ENCODE assay signal across 15 mouse cellular contexts in genomic region chr6:143327788-143328187, GRCm38 (mm10).
DNase-seq lines count a peak whose midpoint lies in the region; ATAC-seq and TF ChIP-seq lines count a peak whose summit lies in the region.
"Had no signal": no experiment of that assay in that cellular context is flagged by ENCODE, and none has a peak within 500 bp of the region (broad histone marks: within the 10 kb centered on the region; RNA-seq: fewer than 3 reads in every experiment).

No protein-coding gene starts in this region.

- no peak for DNase-seq in testis, postnatal 10 days (ENCODE audit: low spot score)
- peak; percentile 55 for DNase-seq in R1 (ENCODE audit: low read depth, low spot score)
- DNase-seq in splenic B cell, adult 2 months (ENCODE audit: low read depth, low spot score), result peak; percentile 10
- DNase-seq in embryo, embryonic 9.5 days (ENCODE audit: extremely low spot score), result no peak
- DNase-seq in cerebellum, adult 11-12 months, result no peak
- DNase-seq: adrenal gland, postnatal 10 days; cerebellum, adult 2 months; kidney, postnatal 14 days; spleen, adult 18-20 months had no signal

- no peaks in the 10 kb centered on the region for H3K4me1 ChIP-seq in intestine, postnatal 0 days (replicated peaks; ENCODE audit: control insufficient read depth, insufficient read depth, low read length)
- H3K4me1 ChIP-seq in intestine, embryonic 16.5 days (ENCODE audit: control insufficient read depth, insufficient read depth, low read length), result no peaks in the 10 kb centered on the region
- peaks cover 17% of the 10 kb centered on the region for H3K4me1 ChIP-seq in testis, adult 2 months (ENCODE audit: control insufficient read depth, insufficient read depth, low read length)

- H3K4me2 ChIP-seq in intestine, postnatal 0 days (replicated peaks; ENCODE audit: low read depth), result no peak overlapping the region
- H3K4me2 ChIP-seq in intestine, embryonic 16.5 days (ENCODE audit: low read depth, low read length), result no peak overlapping the region
- H3K4me2 ChIP-seq: hindbrain, embryonic 15.5 days had no signal

- H3K4me3 ChIP-seq in intestine, postnatal 0 days (ENCODE audit: low read depth, low read length), result no peak overlapping the region
- no peak overlapping the region for H3K4me3 ChIP-seq in intestine, embryonic 16.5 days (ENCODE audit: low read length)
- H3K4me3 ChIP-seq in testis, adult 2 months (ENCODE audit: control insufficient read depth, low read depth, low read length), result peak overlapping the region; percentile 28
- H3K4me3 ChIP-seq: embryonic facial prominence, embryonic 10.5 days; forebrain, embryonic 10.5 days; hindbrain, embryonic 15.5 days had no signal

- no peaks in the 10 kb centered on the region for H3K27me3 ChIP-seq in intestine, postnatal 0 days (replicated peaks; ENCODE audit: control insufficient read depth, insufficient read depth, low read length)
- no peaks in the 10 kb centered on the region for H3K27me3 ChIP-seq in intestine, embryonic 16.5 days (replicated peaks; ENCODE audit: control insufficient read depth, insufficient read depth, low read length)
- no peaks in the 10 kb centered on the region for H3K27me3 ChIP-seq in testis, adult 2 months (ENCODE audit: control insufficient read depth, insufficient read depth, low read length)
- H3K27me3 ChIP-seq in splenic B cell, adult 2 months (ENCODE audit: control insufficient read depth, insufficient read depth, low read length, poor library complexity, severe bottlenecking), result no peaks in the 10 kb centered on the region
- H3K27me3 ChIP-seq: hindbrain, embryonic 15.5 days had no signal

- H3K27ac ChIP-seq in intestine, postnatal 0 days (ENCODE audit: low read depth, low read length), result no peak overlapping the region
- H3K27ac ChIP-seq in intestine, embryonic 16.5 days (ENCODE audit: low read length), result no peak overlapping the region
- no peak overlapping the region for H3K27ac ChIP-seq in testis, adult 2 months (ENCODE audit: control insufficient read depth, insufficient read depth, low read depth, low read length)
- H3K27ac ChIP-seq: embryonic facial prominence, embryonic 10.5 days; forebrain, embryonic 10.5 days; hindbrain, embryonic 15.5 days had no signal

- no peaks in the 10 kb centered on the region for H3K36me3 ChIP-seq in intestine, postnatal 0 days (ENCODE audit: control insufficient read depth, insufficient read depth)
- H3K36me3 ChIP-seq in intestine, embryonic 16.5 days (ENCODE audit: control insufficient read depth, insufficient read depth, low read length), result no peaks in the 10 kb centered on the region
- no peaks in the 10 kb centered on the region for H3K36me3 ChIP-seq in testis, adult 2 months (ENCODE audit: control insufficient read depth, insufficient read depth, low read length)
- H3K36me3 ChIP-seq in splenic B cell, adult 2 months (ENCODE audit: control insufficient read depth, insufficient read depth, low read length, poor library complexity, severe bottlenecking), result no peaks in the 10 kb centered on the region
- H3K36me3 ChIP-seq: embryonic facial prominence, embryonic 10.5 days; forebrain, embryonic 10.5 days; hindbrain, embryonic 15.5 days had no signal

- 84% methylated on average over 8 of the region's 8 CpGs for WGBS in intestine, postnatal 0 days
- WGBS in intestine, embryonic 16.5 days, result 86% methylated on average over 8 of the region's 8 CpGs

- no peaks in the 10 kb centered on the region for H3K9me3 ChIP-seq in intestine, postnatal 0 days (ENCODE audit: control insufficient read depth)
- H3K9me3 ChIP-seq in intestine, embryonic 16.5 days (ENCODE audit: control insufficient read depth, low read length), result no peaks in the 10 kb centered on the region
- H3K9me3 ChIP-seq: embryonic facial prominence, embryonic 10.5 days; forebrain, embryonic 10.5 days; hindbrain, embryonic 15.5 days had no signal

- H3K9ac ChIP-seq in intestine, postnatal 0 days (ENCODE audit: low read depth, low read length), result no peak overlapping the region
- H3K9ac ChIP-seq in intestine, embryonic 16.5 days (ENCODE audit: low read depth, low read length), result no peak overlapping the region
- H3K9ac ChIP-seq: hindbrain, embryonic 15.5 days had no signal

- no peak for ATAC-seq in intestine, postnatal 0 days
- no peak for ATAC-seq in intestine, embryonic 16.5 days

- TF ChIP-seq CTCF in intestine, postnatal 0 days (IDR thresholded peaks at IDR 0.05; ENCODE audit: low read depth), result peak; percentile 44
- TF ChIP-seq CTCF in testis, adult 2 months (IDR thresholded peaks at IDR 0.05; ENCODE audit: control insufficient read depth, insufficient read depth, insufficient replicate concordance, low read depth, low read length), result peak; percentile 72; the same call in 1 of the 2 replicates

- no peak for TF ChIP-seq POLR2A in testis, adult 2 months (IDR thresholded peaks at IDR 0.05; ENCODE audit: control insufficient read depth, low read depth, low read length)

Comparison
In these comparisons a context has a peak if more than half of its experiments do, and no peak if none do; other contexts are left out.
1. DNase-seq: peak in R1 (single experiment) and splenic B cell, adult 2 months (single experiment); none in testis, postnatal 10 days (single experiment), embryo, embryonic 9.5 days (single experiment) and cerebellum, adult 11-12 months (single experiment).